Mouse (Mus musculus) thymus, adult 2 months (tissue): Measurements from ENCODE around the gene Slc24a4.

Experiments
- CTCF ChIP-seq: fragments of 200-500 bp; IDR thresholded peaks from 2 replicates; pipeline ENCODE4 v1.5.1; 2012; ENCODE audit warnings: mild to moderate bottlenecking, control low read depth, low read length, moderate library complexity, borderline replicate concordance; ENCODE audit not compliant: control insufficient read depth, poor library complexity, insufficient read depth; ENCODE audit errors: extremely low read depth
- POLR2A ChIP-seq: fragments of 200-500 bp; IDR thresholded peaks from 2 replicates; pipeline ENCODE4 v1.6.1; 2012; ENCODE audit warnings: mild to moderate bottlenecking, low read length, control low read depth, moderate library complexity; ENCODE audit not compliant: control insufficient read depth, poor library complexity, insufficient read depth; ENCODE audit errors: extremely low read depth

DNA sequence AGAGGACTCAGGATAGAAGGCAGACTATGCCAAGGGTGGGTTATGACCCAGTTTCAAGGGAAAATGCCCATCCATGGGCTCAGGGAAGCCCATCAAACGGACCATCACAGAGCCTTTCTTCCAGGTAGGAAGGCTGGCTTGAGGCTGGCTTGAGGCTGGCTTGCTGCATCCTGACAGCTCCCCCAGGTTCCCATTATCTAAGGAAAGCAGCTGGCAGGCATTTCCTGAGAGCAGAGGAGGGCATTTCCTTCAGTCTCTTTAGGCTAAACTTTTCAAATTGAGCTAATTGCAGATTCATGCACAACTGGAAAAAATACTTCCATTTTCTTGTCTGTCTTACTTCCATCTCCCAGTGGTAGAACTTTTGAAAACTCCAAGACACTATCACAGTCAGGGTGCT is 26.3 kb downstream of the Slc24a4 start:
- TF ChIP-seq CTCF (no peak), POLR2A (no peak)
